Mouse (Mus musculus) 3T3-L1 (cell line): ENCODE data around the gene Tent2.
"Not testable (repeated sequence)": the region's sequence is repeated elsewhere in the genome, so short reads cannot be mapped to it uniquely, and the experiment has no call there.

Experiments used
- DNase-seq: peaks from one replicate; pipeline ENCODE4 v3.0.0-alpha.2; 2015; ENCODE audit warnings: low read depth, low spot score

Gene Tent2

DNA sequence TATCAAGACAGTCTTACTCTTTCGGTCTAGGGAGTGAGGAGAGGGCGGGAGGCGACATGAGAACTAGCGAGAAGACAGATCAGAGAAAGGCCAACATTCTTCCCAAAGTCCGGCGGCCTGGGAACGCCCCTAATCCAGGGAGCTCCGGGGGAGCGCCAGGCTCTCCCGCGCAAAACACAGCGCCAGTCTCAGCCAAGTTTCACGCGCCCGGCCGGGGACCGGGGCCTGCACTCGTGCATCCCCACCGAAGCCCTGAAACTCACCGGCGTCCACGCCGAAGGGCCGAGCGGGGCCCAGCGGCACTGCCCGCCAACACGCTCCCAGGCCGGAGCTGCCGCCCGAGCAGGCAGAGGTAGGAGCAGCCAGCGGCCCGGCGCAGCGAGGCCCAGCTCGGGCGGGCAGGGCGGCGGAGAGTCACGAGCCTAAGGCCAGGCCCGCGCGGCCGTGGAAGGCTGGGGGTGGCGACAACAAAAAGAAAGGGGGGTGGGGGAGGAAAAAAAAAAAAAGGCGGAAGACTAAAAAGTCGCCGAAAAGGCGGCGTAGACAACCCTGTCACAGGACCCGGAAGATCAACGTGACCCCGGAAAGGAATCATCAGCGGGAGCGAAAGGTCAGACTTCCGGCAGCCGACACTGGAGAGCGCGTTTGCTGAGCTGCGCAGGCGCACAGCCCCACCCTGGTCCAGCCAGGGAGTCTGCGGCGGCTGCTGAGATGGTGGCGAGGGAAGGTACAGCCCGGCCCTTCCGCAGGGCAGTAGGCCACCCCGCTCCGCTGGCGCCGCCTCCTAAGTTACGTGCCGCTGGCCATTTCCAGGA lies at the start of gene Tent2:
Gene Tent2 (minus strand): TSS at position 555 of the 815 bp plus-strand sequence.
- peak; percentile 97 for DNase-seq

DNA sequence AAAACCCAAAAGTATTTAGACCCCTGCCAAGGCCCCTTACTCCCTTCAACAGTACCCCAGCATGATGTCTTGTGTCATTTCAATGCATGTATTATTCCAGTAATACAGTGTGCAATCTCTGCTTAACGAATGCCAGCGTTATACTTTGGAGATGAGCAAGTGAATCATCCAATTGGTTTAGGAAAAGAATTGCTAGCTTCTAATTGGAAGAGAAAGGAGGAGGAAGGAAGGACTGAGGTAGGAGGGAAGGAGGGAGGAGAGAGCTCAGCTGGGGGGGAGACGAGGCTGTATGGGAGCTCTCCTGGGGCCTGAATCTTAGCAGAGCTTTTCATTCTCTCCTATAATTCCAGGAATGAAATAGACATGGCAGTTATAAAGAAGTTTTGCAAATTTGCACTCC lies 49.0 kb upstream of the Tent2 start:
- DNase-seq, result no peak

DNA sequence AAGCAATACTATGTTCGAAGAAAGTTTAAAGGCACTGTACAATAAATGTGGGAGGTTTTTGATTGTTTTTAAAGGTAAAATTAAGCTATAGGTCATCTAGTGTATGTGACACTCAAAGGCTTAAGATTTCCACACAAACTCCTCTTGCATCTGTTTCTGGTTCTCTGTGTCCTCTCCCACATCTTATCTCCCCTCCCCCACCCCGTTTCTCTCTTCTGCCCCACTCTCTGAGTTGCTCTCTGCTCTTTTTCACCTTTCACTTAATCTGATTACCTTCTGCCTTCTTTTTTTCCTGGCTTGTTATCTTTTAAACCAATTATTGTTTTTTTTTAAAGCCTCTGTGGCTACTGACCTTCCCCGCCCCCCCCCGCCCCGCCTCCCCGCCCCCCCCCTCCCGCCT lies 47.4 kb upstream of the Tent2 start:
- DNase-seq, result no peak

DNA sequence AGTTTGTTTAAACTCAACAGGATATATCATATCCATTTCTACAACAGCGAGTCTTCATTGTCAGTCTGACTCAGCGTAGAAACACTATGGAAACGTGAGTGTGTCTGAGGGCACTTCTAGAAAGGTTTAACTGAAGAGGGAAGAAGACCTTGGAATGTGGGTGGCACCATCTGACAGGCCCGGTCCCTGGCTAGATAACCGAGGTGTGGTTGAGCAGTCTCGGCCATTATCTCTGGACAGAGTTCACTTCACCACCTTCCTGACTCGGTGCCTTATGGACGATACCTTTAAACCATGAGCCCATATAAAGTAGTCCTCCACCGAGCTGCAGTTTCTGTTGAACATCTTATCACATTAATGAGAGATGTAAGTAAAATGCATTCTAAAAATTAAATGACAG lies 46.9 kb upstream of the Tent2 start:
- DNase-seq, result no peak

GRCm38 (mm10) chr13:93237677-93238398 lies 45.7 kb upstream of the Tent2 start:
- peak; percentile 16 for DNase-seq

DNA sequence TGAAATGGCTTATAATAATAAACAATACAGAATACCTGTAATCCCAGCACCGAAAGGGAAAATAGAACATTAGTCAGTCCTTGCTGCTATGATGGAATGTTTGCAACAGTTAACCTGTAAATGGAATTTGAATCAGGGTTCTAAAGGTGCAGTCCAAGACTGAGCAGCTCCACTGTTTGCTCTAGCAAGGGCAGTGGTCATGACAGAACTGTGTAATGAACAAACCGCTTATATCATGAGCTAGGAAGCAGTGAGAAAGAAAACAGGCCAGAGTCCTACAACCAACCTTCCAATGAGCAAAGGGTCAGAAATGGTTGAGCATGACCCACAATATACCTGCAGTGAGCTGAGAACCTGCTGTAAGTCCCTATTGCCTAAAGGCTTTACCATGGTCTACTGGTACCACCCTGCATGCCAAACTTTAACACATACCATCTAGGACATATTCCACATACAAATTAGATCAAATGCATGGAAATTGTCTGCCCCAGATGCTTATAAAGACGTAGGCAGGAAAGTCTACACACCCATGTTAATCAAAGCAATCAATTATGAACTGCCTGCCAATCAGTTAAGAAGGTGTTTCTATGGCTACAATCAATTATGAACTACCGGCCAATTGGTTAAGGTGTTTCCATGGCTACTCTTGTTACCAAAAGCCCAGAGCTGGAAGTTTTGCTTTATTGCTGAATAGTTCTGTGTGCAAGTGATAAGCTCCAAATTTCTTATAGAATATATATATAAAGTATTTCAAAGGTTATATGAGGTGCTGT lies 42.3 kb upstream of the Tent2 start:
- no peak for DNase-seq

- no peak for DNase-seq
Measured at GRCm38 (mm10) chr13:93232335-93232734, 40.1 kb upstream of the Tent2 start.

- no peak for DNase-seq
Measured at GRCm38 (mm10) chr13:93231016-93231415, 38.8 kb upstream of the Tent2 start.

- no peak for DNase-seq
Measured at GRCm38 (mm10) chr13:93211741-93212140, 19.6 kb upstream of the Tent2 start.

DNA sequence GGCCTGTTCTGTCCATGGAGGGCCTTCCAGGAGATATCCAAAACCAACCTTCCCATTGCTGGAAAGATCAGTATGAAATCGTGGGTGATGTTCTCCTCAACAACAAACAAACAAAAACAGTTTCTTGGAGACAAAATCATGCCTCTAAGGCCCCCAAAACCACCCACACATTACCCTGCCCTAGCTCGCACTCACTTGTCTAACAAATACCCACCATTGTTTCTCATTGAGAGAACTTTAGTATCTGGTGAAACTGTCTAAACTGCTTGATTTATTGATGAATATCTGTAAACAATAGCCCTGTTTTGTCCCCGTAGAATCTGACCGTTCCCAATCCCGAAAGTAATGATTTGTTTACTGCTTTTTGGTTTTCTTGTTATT lies 451 bp upstream of the Tent2 start:
- no peak for DNase-seq

- DNase-seq, result peak; percentile 34
Measured at GRCm38 (mm10) chr13:93189416-93189815, 2.8 kb downstream of the Tent2 start.

GRCm38 (mm10) chr13:93188738-93189137 lies 3.4 kb downstream of the Tent2 start:
- DNase-seq, result no peak

- DNase-seq, result not testable (repeated sequence)
Measured at GRCm38 (mm10) chr13:93187792-93188191, 4.4 kb downstream of the Tent2 start.

- DNase-seq, result no peak
Measured at GRCm38 (mm10) chr13:93180351-93180750, 11.8 kb downstream of the Tent2 start.

- no peak for DNase-seq
Measured at GRCm38 (mm10) chr13:93179522-93179921, 12.7 kb downstream of the Tent2 start.

DNA sequence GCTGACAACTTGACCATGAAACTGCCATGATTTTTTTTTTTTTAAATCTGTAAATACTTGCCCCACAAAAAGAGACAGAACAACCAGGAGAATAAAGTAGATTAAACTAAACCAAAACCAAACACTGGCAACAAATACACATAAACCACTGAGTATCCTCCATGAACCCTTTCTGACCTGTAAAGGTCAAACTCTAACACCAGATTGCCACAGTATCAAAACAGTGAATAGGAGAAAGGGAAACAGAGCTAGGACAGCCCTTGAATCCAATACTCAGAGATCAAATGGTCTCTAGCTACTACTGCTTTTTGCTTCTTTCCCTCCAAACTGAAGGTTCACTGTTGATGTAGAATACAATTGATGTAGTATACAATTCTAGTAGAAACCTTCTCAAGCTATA lies 14.6 kb downstream of the Tent2 start:
- DNase-seq, result no peak

DNA sequence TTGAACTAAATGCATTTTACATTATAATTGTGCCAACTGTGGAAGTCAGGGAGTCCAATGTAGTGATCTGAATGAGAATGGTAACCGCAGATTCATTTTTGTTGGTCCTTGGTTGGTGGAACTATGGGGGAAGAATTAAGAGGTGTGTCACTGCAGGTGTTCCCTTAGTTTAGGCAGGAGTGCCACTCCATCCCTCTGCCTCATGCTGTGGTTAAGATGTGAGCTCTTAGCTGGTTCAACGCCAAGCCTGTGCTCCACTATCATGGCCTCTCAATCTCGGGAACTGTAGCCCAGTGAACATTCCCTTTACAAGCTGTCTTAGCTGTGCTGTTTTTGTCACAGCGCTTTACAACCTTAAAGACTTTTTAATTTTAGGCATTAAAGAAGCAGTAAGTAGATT lies 28.9 kb downstream of the Tent2 start:
- DNase-seq, result peak; percentile 36

DNA sequence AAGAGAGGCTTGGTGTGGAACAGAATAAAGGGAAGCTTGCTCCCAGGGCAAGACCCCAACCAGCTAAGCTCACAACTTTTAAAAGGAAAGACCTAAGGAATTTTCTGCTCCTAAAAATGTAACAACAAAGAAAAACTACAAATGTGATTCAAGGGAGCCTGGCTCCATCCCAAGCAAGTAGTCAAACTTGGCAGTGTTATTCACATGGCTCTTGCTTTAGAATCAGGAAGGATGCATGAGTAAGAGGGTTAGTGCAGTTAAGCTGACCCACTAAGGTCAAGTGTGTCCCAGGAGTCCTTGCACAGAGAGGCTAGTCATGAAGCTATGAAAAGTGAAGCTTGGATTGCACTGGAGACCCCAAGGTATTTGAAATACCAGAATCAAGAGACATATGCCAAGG lies 29.7 kb downstream of the Tent2 start:
- peak; percentile 78 for DNase-seq

DNA sequence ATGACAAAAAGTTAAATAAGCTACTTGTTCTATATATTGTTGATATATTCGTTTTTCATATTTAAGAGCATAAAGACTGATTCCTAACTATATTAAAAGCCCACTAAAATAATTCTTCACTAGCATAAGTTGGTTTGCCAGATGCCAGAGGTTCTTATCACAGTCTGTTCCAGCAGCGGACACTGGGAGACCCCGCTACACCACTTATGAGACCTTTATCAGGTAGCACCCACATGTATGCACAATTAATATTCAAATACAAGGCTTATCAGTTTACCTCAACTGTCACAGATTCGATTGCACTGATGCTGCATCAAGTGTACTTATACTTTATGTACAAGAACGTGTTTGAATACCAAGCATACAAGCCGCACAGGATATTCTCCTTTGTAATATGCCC lies 33.9 kb downstream of the Tent2 start:
- no peak for DNase-seq

GRCm38 (mm10) chr13:93153280-93153679 lies 38.9 kb downstream of the Tent2 start:
- no peak for DNase-seq

- DNase-seq, result peak; percentile 6
Measured at GRCm38 (mm10) chr13:93144336-93145167, 47.6 kb downstream of the Tent2 start, which contains the start of gene Cmya5. TSS of gene Cmya5 (minus strand) at chr13:93144724.
